Mouse (Mus musculus) heart, postnatal 0 days (tissue): Measurements from ENCODE around the gene Col4a1.

ENCODE experiments used
- CTCF ChIP-seq: IDR thresholded peaks from 2 replicates; pipeline ENCODE4 v1.5.1; 2016; ENCODE audit warnings: antibody characterized with exemption, control low read depth, low read depth
- EP300 ChIP-seq: IDR thresholded peaks from 2 replicates; pipeline ENCODE4 v1.6.1; 2016; ENCODE audit warnings: antibody characterized with exemption, low read depth

- TF ChIP-seq CTCF (no peak), EP300 (no peak)
Observed at GRCm38 (mm10) chr8:11276286-11276685, 36.3 kb downstream of the Col4a1 start.
